Mouse (Mus musculus) frontal cortex, postnatal 10 days (tissue): ENCODE results near the gene Snapc1.

Source experiments
- DNase-seq, 2 experiments: peaks; one replicate each; pipeline ENCODE4 v3.0.0; 2022; ENCODE audit warnings: low spot score in 2 of 2, mixed read lengths in 1 of 2

Snapc1 gene

DNA sequence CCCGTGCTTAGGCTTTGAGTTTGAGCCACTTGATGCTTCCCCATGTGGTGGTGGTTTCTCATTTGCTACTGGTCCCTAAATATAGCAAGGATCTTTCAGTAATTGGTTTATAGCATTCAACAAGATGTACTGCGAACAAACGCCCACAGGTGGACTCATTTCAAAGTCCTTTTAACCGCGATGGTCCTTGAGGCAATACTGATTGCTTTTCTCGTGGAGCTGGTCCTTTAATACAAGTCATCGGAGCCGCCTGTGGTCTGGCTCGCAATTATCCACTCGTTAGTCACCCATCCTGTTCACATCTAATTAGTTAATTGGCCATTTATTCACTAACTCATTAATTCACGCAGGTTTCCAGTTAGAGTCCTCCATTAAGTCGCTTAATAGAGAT, 32.6 kb downstream of the Snapc1 start:
- DNase-seq: peak in 1 of 2 experiments; percentile 22

DNA sequence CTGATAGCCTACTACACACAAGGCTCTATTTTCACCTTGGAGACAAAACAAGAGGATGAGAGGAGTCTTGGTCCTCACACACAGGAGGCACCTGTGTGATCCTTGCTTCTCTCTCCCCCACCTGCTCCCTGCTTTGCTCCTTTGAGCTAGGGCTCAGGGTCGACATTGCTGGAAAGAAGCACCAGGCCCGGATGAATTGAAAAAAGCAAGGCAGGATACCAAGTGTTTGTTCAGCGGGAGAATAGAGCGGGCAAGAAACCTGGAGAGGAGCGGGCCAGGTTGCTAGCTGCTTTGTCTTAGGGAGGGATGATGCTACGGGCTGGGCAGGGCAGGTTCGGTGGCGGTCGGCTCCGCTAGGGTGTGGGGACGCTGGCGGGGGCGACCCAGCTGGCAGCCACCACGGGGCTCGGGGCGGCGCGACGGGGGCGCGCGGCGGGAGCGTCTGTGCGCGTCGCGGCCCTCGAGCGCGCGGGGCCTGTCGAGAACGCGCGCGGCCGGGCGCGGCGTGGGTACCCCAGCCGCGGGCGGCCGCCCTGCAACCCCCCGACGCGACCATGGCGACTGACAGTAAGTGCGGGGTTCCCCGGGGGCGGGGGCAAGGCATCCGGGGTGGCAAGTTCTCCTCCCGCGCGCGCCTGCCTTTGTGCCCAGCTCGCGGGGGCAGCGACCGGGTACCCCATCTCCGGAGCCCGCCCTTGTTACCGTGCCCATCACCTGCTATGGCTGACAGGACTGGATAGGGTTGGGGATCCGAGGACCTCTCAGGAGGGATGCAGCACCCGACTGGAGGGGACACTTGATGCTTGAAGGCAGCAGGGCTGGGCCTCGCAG, 33.2 kb downstream of the Snapc1 start, which contains the start of gene Syt16:
Gene Syt16, plus strand, starts transcription at position 365 of the 831 bp plus-strand sequence.
- peak; percentile 42 to 57 for DNase-seq

DNA sequence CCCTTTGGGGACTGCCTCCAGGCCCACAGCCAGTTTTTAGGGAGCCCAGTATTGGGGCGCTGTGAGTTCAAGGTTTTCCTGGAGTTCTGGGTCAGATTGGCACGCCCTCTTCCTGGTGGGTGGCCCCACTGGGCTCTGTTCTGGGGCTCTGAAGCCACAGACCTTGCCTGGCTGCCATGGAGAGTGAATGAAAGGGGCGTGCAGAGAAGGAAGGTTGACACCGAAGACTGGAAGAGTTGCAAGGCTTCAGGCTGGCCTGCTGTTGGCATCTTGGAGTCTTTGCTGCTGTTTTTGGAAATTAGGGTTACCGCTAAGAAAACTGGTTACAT, 33.8 kb downstream of the Snapc1 start:
- no peak for DNase-seq

GRCm38 (mm10) chr12:74002449-74002848, 38.2 kb downstream of the Snapc1 start:
- no peak for DNase-seq

- DNase-seq: no peak
These were observed 45.2 kb downstream of the Snapc1 start for GRCm38 (mm10) chr12:74009448-74009911.

- DNase-seq: peak; percentile 49 to 77
These were observed 49.5 kb downstream of the Snapc1 start for GRCm38 (mm10) chr12:74013739-74014138.

- DNase-seq: no peak
These were observed 50.5 kb downstream of the Snapc1 start for GRCm38 (mm10) chr12:74014739-74015270.

- DNase-seq: no peak
These were observed 51.2 kb downstream of the Snapc1 start for GRCm38 (mm10) chr12:74015491-74015890.

DNA sequence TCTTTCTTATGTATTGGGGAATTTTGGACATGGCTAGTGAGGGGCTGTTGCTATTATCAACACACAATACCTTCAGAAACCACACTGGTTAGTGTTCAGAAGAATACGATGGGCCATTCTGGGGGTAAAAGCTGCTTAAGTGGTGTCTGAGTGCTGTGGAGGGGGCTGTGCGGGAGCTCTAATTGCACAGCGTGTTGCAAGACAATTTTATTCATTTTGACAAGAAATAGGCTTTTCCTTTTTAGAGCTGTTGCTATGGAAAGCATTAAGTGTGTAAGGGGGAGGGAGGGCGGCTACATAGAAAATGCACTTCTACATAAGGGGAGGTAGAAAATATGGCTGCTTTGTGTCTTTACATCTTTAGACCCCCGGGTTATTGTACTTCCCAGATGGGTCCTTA, 59.0 kb downstream of the Snapc1 start:
- DNase-seq: peak in 1 of 2 experiments; percentile 5

DNA sequence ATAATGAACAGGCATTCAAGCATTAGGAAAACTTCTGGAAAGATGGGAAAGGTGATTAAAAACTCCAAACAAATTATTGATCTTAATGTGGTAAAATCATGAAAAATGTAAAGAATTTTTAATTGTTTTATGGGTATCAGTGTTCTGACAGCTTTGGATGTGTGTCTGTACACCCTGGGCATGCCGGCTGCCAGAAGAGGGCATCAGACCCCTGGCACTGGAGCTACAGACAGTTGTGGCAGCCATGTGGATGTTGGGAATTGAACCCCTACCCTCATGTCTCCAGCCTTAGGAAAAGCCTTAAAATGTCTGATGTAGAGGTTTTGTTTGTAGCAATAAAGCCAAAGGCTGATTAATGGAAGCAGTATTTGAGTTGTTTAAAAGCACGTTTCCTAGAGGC, 60.6 kb downstream of the Snapc1 start:
- peak in 1 of 2 experiments; percentile 4 for DNase-seq
